20 mouse cellular contexts compared by ENCODE assay signal in the genomic region with DNA sequence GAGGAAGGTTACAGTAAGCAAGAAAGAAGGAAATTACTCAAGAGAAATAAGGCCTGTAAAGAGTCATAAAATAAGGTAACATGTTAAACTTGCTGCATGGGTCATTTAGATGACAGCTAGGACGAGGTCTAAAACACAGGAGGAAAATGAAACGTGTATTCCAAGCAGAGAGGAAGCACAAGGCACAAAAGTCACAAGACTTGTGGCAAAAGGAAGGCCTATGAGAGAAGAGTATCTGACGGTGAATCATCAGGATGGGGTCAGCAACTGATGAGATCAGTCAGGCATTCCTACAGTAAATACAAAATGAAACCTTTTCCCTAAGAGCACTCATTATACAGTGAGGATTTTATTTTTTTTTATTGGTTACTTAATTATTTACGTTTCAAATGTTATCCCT.
"Had no signal": no experiment of that assay in that cellular context is flagged by ENCODE, and none has a peak within 500 bp of the region (broad histone marks: within the 10 kb centered on the region; RNA-seq: fewer than 3 reads in every experiment).

No protein-coding gene starts in this region.

- DNase-seq: kidney, adult 11 months; kidney, adult 9 months; kidney, postnatal 36 days; layer of hippocampus, adult 9-11 months; layer of hippocampus, postnatal 36 days; left cerebral cortex, postnatal 4 days; lung, adult 2 months; lung, postnatal 36 days; retina, postnatal 1 day; right cerebral cortex, postnatal 25 days; thymus, adult 18-20 months; thymus, postnatal 25 days had no signal

- H3K4me2 ChIP-seq: limb, embryonic 13.5 days; midbrain, embryonic 11.5 days; midbrain, embryonic 15.5 days; neural tube, embryonic 13.5 days had no signal

- ATAC-seq: lung, postnatal 0 days; midbrain, embryonic 15.5 days had no signal

- H3K4me3 ChIP-seq: limb, embryonic 13.5 days; megakaryocyte, embryonic 14.5 days; midbrain, embryonic 15.5 days; neural tube, embryonic 13.5 days had no signal

- H3K9ac ChIP-seq: limb, embryonic 13.5 days; liver, embryonic 14.5 days; midbrain, embryonic 15.5 days; neural tube, embryonic 13.5 days had no signal

- H3K27ac ChIP-seq: kidney, postnatal 0 days; limb, embryonic 13.5 days; liver, embryonic 14.5 days; midbrain, embryonic 15.5 days; neural tube, embryonic 13.5 days had no signal

- H3K27me3 ChIP-seq: limb, embryonic 13.5 days; megakaryocyte, embryonic 14.5 days; midbrain, embryonic 15.5 days; neural tube, embryonic 13.5 days had no signal

- H3K4me1 ChIP-seq: neural tube, embryonic 13.5 days had no signal

- H3K36me3 ChIP-seq: limb, embryonic 13.5 days; midbrain, embryonic 15.5 days; neural tube, embryonic 13.5 days had no signal

- H3K9me3 ChIP-seq: limb, embryonic 13.5 days; megakaryocyte, embryonic 14.5 days; midbrain, embryonic 15.5 days; neural tube, embryonic 13.5 days had no signal
